Mouse (Mus musculus): ENCODE results near the gene Nmt1.
A peak's percentile ranks its signal among the peaks of the same experiment; 100 is the strongest.

Gene Nmt1

DNA sequence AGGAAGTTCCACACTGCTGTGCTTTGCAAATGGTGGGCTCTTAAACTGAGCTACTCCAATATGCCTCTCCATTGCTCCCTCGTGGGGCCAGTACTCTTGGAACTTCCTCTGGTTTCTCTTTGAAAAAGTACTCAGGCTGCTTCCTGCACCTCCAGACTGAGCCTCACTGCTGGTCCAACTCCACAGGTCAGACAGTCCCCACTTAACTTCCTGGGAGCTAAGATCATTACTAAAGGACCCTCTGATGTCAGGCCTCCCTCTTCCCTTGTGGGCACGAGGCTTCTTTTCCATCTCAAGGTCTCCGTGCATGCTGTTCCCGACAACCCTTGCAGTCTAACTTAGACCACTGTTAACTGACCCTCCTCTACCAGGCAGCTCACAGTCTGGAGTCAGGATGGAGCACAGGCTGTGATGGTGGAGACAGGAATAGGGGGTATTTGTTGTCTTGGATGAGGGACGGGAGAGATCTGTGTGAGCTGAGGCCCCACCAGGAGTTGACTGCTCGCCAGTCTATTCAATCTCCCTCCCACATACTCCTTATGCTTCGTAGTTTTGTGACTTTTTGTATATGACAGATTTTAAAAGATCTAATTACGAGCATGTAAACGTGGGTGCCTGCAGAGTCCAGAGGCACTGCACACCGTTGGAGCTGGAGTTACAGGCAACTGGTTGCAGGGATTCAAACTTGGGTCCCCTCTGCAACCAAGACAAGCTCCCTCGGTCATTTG, 22.6 kb upstream of the Nmt1 start:
- no peak for DNase-seq (ENCODE audit: low spot score in 2 of 2)

DNA sequence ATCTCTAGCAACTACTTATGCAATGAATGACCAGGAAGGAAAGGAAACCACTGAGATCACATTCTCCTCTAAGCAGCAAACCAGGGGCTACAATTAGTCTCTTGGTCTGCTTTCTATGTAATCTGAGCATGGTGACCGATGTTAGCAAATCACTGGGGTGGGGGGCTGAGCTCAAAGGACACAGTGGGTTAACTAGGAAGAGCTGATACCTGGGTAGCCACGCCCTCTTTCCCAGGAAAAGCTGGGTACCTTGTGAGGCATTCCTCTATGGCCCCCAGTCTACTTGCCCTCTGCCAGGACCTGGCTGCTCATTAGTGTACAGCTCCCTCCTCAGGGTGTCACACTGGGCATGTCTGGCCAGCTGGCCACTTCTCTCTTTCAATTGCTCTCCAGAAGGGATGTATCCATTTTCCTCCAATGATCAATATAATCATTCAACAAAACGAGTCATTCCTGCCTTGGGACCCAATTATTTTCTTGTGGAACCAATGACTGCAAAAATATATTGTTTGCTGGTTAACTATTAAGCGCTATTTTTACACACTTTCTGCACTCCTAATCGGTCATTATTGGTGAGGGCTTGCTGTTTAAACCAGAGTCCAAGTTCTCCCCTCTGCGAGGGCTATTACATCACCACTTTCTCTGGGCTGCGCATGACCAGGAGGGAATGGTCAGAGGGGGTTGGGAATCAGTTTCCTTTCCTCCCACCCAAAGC, 21.5 kb upstream of the Nmt1 start:
- DNase-seq (ENCODE audit: low spot score in 2 of 2): no peak

DNA sequence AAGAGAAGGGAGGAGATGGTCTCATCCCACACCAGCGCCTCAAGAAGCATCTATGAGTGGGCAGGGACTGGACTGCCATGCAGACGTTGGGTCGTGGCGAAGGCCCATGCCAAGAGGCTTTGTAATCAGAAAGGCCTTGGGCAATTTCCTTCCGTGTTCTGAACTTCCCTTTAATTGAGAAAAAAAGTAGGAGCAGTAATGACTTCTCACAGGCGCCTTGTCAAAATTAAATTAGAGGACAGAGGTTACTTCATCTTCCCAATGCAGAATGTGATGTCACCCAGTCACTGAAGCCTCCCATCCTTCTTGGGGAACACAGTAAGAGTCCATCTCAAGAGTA, 21.0 kb upstream of the Nmt1 start:
- DNase-seq (ENCODE audit: low spot score in 2 of 2): peak; percentile 78 to 81

DNA sequence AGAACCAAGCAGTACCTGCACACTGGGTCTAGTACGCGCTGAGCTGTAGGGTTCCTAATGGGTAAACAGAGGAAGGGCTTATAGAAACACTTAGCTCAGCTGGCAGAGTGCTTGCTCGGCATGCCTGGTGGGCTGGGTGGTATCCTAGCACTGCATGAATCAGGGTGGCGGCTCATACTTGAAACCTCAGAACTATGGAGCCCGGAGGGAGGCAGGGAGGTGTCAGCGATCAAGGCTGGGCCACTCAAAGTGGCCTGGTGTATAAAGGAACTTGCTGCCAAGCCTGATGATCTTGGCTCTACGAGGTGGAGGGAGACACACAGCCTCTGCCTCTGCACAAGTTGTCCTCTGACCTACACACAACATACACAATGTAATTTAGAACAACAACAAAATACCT, 19.4 kb upstream of the Nmt1 start:
- DNase-seq (ENCODE audit: low spot score in 2 of 2): no peak

DNA sequence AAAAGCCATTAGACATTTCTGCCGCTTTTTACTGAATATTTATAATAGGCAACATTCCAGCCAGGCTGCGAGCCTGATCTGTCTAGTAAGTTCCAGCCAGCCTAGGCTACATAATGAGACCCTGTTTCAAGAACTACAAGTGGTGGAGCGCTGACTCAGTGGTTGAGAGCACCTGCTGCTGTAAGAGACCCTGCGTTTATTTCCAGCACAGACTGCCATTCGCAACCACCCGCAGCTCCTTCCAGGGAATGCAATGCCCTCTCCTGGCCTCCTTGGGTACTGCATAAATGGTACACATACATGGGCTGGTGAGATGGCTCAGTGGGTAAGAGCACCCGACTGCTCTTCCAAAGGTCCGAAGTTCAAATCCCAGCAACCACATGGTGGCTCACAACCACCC, 18.8 kb upstream of the Nmt1 start:
- no peak for DNase-seq (ENCODE audit: low spot score in 2 of 2)

DNA sequence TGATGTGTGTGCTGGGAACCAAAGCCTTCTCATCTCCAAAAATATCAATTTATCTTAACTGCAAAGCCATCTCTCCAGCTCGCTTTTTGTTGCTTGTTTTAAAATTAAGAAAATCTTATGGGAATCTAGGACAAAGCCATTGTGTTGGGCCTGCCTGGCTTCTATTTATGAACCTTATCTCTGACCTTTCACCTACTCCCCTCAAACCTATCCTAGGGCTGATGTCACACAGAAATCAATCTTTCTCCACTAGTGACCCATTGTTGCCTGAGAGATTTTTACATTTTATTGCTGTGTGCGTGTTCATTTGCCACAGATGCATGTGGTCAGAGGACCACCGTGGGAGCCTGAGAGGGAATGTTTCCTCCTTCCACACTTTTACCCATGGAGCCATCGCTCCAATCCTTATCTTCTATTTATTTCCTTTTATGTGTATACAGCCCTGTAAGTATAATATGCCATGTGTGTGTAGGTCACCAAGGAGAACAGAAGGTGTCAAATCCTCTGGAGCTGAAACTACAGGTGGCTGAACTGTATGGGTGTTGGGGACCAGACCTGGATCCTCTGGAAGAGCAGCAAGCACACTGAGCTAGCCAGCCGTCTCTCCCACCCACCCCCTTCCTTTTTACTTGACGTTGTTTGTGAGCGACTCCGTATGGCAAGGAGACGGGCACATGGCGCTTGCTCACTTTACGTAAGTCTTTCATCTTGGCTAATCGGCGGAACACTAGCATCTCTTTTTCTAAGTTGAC, 17.4 kb upstream of the Nmt1 start:
- DNase-seq (ENCODE audit: low spot score in 2 of 2): no peak

DNA sequence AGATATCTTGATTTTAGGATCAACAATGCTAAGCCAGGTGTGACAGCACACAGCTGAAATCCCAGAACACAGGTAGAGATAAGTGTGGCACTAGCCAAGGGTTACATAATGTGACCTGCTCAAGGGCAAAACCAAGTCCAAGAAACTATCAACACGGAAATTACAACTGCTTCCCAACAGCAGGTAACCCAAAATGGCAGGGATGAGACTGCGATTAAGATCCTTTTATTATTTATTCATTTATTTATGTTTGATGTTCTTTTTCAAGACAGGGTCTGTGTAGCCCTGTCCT, 16.8 kb upstream of the Nmt1 start:
- DNase-seq (ENCODE audit: low spot score in 2 of 2): no peak

DNA sequence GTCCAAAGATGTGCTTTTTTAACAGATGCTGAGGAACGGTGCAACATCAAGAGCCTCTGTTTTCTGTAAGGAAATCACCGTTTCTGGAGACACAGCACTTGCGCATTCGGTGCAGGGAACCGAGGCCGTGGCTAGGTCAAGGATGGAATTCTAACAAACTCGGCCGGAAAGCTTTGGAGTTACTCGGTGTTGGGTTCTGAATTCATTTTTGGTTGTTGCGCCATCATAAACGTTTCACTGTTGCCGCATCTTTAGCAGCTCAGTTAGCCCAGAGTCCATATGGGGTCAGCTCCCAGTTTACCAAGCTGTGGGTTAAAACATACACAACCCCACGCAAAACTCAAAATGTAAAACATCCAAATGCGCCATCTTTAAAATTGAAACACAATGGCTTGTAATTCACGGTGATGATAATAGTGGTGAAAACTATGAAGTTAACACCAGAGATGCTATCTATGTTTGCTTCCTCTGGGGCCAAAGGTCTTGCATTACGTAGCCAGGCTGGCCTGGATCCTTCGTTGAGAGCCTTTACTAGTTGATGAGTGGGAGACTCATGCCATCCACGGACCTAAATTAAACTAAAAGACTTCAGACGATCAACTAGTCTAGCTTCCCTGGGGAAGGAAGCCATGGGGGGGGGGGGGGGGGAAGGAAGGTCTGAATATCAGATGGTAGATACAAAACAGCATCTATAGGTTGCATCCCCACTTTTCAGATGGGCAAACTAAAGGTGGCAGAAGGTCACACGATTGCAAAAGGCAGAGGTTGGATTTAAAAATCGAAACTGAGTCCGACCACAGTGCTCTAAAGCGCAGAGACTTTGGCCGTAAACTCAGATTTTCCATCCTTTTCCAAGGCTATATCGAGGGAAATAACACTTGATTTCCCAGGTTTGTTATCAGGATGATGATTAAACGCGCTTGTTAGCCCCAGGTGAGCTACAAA, 11.8 kb upstream of the Nmt1 start:
- no peak for DNase-seq (ENCODE audit: low spot score in 2 of 2)

DNA sequence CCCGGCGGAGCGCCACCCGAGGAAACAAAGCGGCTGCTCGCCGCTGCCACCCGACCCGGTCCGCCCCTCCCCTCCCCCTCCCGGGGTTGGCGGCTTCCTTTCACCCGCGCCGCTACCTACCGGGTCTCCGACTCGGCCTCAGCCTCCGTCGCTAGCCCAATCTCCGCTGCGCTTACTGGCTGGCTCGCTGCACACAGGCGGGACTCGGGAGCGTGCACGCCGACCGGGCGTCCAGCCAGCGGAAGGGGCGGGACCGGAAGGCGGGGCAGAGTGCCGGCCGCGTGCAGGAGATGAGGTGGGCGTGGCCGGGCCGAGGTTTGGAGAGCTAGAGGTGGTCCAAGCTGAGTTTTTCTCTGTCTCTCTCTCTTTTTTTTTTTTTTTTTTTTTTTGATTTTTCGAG, 11.1 kb upstream of the Nmt1 start:
- peak; percentile 97 to 98 for DNase-seq (ENCODE audit: low spot score in 2 of 2)

DNA sequence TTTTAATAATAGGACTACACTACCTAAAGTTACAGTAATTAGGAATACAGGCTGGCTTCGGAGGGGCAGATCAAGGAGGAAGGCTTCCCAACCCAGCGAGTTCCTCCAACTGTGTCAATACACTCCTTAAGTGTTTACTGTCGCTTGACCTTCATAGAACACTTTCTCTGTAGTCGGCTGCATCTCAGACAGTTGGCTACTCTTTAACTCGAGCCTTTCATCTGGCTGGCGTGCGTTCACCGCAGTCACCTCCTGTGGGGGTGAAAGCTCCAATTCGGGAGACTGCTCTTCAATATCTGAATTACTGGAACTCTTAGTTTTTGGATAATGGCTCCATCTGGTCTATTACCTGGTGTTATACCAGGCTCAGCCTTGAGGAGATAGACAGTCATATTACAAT, 10.3 kb upstream of the Nmt1 start:
- no peak for DNase-seq (ENCODE audit: low spot score in 2 of 2)

DNA sequence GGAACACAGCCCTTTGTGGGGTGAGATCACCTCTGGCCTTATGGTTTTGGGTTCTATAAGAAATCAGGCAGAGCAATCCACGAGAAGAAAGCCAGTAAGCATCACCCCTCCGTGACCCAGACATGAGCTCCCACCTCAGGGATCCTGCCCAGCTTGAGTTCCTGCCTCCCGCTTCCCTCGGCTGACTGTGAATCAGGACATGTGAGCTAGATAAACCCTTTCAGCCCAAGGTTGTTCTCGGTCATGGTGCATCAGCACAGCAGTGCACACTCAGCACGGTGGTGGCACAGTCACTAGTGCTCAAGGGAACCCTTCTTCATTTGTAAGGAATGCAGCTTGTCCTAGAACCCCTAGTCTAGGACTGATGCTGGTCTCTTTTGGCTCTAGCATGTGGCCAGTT, 9.1 kb upstream of the Nmt1 start:
- DNase-seq (ENCODE audit: low spot score in 2 of 2): no peak

DNA sequence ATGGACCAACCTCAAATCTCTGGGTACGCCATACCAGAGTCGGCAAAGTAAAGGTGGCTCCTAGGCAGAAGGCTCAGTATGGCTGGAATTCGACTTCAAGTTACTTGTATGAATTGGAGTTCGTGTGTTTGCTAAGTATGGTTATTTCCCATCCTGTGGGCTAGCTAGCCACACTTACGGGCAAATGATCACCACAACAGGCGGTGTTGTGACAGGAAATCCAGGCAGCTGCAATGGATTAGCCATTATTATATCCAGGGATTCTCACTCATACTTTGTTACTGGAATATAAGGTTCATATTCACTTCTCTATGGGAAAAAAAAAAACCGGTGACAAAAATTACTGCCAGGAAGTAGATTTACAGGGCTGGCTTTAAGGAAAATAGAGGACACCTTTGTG, 8.7 kb upstream of the Nmt1 start:
- no peak for DNase-seq (ENCODE audit: low spot score in 2 of 2)

DNA sequence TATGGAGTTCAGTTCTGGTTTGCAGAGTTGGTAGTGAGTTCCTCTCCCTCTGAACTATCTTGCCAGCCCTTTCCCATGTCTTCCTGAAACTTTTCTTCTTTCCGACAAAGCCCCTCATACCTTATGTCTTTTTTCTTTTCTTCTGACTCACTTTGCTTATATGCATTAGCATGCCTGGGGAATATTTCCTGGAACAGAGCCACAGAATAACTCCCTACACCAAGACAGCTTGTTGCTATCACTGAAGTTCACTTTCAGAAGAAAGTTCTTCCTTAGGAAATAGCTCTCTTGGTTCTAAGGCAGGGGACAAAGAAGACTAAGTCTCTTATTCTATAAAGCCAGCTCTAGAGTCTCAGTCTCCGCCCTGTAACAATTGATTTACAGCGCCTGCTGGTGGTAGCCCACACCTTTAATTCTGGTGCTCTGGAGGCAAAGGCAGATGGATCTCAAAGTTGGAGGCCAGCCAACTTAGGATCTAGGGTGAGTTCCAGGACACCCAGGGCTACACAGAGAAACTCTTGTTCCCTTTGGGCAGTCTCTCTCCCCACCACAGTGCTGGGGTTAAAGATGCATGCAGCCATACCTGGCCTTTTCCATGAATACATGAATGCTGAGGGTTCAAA, 7.2 kb upstream of the Nmt1 start:
- no peak for DNase-seq (ENCODE audit: low spot score in 2 of 2)

DNA sequence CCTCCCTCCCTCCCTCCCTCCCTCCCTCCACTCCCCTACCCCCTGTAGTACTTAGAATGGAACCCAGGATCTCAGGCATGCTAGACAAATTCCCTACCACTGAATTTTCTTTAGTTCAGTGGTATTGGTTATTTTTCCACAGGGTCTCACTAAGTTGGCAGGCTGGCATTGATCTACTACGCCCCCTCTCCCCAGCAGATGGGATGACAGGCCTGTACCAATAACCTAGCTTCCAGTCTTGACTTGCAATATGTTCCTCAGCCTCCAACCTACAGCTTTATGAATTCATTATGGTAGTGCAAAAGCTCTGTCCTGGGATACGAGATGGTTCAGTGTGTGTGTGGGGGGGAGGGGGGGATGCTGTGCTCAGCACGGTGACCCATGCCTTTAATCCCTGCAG, 4.0 kb upstream of the Nmt1 start:
- no peak for DNase-seq (ENCODE audit: low spot score in 2 of 2)

DNA sequence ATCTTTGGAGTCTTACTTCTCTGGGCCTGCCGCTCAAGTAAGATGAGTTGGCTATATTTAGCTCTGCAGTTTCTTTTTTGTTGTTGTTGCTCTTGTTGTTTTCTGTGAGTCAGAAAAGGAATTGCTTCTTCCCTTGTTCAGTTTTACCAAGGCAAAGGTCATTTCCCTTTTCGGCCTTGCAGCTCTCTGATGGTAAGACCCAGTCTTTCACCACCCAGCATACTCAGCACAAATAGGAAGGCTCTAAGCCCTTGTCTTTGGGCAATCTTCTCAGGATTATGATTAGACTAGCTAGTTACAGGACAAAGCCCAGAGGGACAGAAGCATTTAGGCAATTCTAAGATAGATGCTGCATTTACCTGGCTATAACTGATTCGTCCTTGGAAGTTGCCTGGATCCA, 1.1 kb upstream of the Nmt1 start:
- DNase-seq (ENCODE audit: low spot score in 2 of 2): peak in 1 of 2 experiments; percentile 42

DNA sequence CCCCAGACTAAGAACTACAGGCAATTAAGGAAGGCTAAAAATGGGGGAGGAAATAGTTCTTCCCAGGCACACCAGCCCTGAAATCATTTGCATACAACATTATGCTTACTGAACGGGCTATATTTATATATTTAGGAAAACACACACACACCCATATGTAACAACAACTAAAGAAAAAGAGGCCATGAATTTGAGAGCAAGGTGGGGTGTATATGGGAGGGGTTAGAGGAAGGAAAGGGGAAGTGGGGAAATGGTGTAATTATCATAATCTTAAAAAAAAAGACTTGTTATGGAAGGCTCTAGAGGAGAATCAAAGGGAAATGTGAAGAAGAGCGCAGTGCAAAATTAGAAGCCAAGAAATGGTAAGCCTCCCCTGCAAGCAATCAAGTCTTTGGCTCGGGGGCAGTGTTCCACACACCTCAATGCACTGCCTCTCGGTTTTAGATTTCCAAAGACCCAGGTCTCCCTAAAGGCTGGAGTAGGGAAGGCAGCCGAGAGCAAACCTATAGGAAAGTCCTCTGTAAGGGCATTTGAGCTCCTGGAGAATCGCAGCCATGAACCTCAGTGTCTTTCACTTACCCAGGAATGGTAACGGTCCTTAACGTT, 317 bp upstream of the Nmt1 start:
- DNase-seq (ENCODE audit: low spot score in 2 of 2): no peak

DNA sequence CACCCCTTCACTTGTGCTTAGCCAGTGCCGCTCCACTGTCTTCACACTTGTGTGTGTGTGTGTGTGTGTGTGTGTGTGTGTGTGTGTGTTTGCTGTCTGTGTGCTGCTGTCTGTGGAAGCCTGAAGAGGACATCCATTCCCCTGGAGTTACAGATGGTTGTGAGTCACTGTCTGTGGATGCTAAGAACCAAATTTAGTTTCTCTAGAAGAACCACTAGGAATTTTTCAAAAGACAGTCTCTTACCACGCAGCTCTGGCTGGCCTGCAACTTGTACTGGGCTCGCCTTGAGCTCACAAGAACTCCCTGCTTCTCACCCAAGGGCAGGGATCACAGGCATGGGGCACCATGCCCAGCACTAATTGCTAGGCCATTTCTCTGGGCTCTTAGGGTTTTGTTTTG, 5.0 kb downstream of the Nmt1 start:
- DNase-seq (ENCODE audit: low spot score in 2 of 2): no peak

DNA sequence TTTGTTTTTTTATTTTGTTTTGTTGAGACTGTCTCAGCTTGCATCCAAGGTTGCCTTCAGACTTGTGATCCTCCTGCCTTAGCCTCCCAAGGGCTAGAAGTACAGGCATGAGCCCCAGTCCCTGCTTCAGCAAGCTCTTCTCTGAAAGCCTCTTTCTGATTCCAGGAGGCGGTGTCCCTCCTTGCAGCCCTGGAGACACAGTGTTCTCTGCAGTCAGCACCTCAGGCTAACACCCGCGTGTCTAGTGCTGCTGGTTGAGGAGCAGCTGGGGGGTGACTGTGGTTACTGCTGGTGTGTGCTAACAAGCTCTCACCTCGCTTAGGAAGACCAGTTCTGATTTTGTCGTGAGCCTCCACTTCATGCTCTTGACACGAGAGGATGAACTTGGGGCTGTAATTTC, 7.0 kb downstream of the Nmt1 start:
- no peak for DNase-seq (ENCODE audit: low spot score in 2 of 2)

DNA sequence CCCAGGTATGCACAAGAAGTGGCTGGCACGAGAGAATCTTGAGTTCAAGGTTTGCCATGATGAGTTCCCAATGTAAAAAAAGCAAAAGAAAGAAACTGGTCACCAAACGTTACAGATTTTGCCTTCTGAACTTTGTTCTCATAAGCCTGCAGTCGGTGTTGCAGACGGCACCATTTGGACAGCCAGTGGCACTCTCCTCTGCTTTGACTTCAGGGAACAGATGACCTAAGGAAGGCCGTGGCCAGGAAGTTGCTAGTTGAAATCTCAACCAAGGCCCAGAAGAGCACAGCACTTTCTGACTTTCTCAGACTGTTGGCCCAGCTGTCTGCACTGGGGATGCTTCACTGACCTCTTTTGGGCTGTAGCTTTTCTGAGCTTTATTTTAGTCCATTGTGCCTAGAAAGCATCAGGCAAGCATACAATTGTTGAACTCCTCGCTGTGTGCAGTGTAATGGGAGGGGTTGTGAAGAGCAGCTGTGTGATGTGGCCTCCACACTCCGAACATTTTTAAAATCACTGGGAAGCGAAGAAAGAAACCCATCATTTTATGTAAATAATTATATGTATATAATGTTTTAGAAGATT, 9.0 kb downstream of the Nmt1 start:
- DNase-seq (ENCODE audit: low spot score in 2 of 2): no peak

DNA sequence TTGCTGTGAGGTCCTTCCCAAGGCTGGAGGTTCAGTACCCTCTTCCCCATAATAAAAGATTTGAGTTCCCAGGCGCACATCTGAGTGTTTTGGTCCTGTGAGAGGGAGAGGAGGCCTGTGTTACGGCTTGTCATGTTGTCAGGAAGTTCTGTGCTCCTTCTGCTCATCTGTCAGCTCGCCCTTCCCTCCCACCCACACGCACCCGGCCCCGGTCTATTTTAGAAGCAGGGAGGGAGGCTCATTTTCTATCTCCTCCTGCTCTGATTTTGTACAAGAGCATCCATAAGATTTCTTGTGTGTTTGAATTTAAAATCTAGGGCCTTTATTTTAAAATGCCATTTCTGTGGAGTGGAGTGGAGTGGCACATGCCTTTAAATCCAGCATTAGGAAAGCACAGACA, 10.0 kb downstream of the Nmt1 start:
- DNase-seq (ENCODE audit: low spot score in 2 of 2): no peak

DNA sequence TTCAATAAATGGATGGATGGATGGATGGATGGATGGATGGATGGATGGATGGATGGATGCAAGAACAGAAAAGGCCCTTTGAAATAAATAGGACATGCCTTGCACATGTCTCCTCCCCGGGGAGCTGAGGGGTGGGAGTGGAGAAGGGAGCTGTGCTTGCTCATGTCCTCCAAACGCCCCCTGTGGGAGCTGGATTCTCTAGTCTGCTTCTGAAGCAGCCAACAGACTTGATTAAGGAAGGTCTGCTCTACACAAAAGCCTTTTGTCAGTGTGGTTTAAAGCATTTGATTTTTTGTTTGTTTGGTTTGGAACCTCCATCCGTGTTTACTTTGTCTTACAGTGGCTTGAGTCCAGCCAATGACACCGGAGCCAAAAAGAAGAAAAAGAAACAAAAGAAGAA, 14.8 kb downstream of the Nmt1 start:
- no peak for DNase-seq (ENCODE audit: low spot score in 2 of 2)

Measured in heart, adult 9 months (tissue).